Comparison of ENCODE assay signal across 24 mouse cellular contexts in genomic region chr15:95624396-95624795, GRCm38 (mm10). TPM values are rescaled to one million over a fixed set of nuclear protein-coding genes. Genes with fewer than 3 reads are reported as not detected.
"Had no signal": no experiment of that assay in that cellular context is flagged by ENCODE, and none has a peak within 500 bp of the region (broad histone marks: within the 10 kb centered on the region; RNA-seq: fewer than 3 reads in every experiment).

No protein-coding gene starts in this region.

- H3K9me3 ChIP-seq: kidney, embryonic 15.5 days; limb, embryonic 15.5 days; lung, embryonic 15.5 days; megakaryocyte, embryonic 14.5 days; midbrain, embryonic 10.5 days; midbrain, embryonic 13.5 days; neural tube, embryonic 13.5 days; stomach, embryonic 15.5 days had no signal

- H3K4me3 ChIP-seq: kidney, embryonic 15.5 days; limb, embryonic 15.5 days; lung, embryonic 15.5 days; megakaryocyte, embryonic 14.5 days; midbrain, embryonic 10.5 days; midbrain, embryonic 13.5 days; myocyte; neural tube, embryonic 13.5 days; stomach, embryonic 15.5 days had no signal

- DNase-seq: kidney, adult 11 months; kidney, adult 8-10 months; kidney, postnatal 10 days; kidney, postnatal 36 days; left cerebral cortex, postnatal 4 days; liver, postnatal 0 days; lung, postnatal 36 days; retina, postnatal 1 day; right cerebral cortex, postnatal 25 days; spleen, adult 18-20 months; thymus, postnatal 25 days had no signal

- H3K4me1 ChIP-seq: kidney, embryonic 15.5 days; lung, embryonic 15.5 days; megakaryocyte, embryonic 14.5 days; midbrain, embryonic 10.5 days; midbrain, embryonic 13.5 days; neural tube, embryonic 13.5 days; stomach, embryonic 15.5 days had no signal

- H3K4me2 ChIP-seq: kidney, embryonic 15.5 days; limb, embryonic 15.5 days; liver, embryonic 11.5 days; lung, embryonic 15.5 days; midbrain, embryonic 13.5 days; neural tube, embryonic 13.5 days; stomach, embryonic 15.5 days had no signal

- H3K9ac ChIP-seq: kidney, embryonic 15.5 days; limb, embryonic 15.5 days; liver, embryonic 14.5 days; liver, postnatal 0 days; lung, embryonic 15.5 days; midbrain, embryonic 13.5 days; neural tube, embryonic 13.5 days; stomach, embryonic 15.5 days had no signal

- H3K36me3 ChIP-seq: kidney, embryonic 15.5 days; limb, embryonic 15.5 days; lung, embryonic 15.5 days; midbrain, embryonic 10.5 days; midbrain, embryonic 13.5 days; neural tube, embryonic 13.5 days; stomach, embryonic 15.5 days had no signal

- H3K27me3 ChIP-seq: kidney, embryonic 15.5 days; limb, embryonic 15.5 days; lung, embryonic 15.5 days; megakaryocyte, embryonic 14.5 days; stomach, embryonic 15.5 days had no signal

- H3K27ac ChIP-seq: kidney, embryonic 15.5 days; limb, embryonic 15.5 days; liver, embryonic 14.5 days; lung, embryonic 15.5 days; midbrain, embryonic 10.5 days; midbrain, embryonic 13.5 days; neural tube, embryonic 13.5 days; stomach, embryonic 15.5 days had no signal

- ATAC-seq: liver, postnatal 0 days; midbrain, embryonic 13.5 days; midbrain, embryonic 16.5 days had no signal

RNA-seq across cellular contexts. Expression of gene Dbx2, which starts 31.4 kb away (rescaled TPM):
- total RNA-seq: monocyte, adult 5-6 weeks had no signal
- polyA plus RNA-seq: liver, embryonic 11.5 days; liver, embryonic 14.5 days; liver, postnatal 0 days; lung, embryonic 15.5 days; myocyte had no signal
